Mouse (Mus musculus) skeletal muscle tissue, adult 2 months (tissue): ENCODE measurements around the gene Sod2.
"Not testable (repeated sequence)": the region's sequence is repeated elsewhere in the genome, so short reads cannot be mapped to it uniquely, and the experiment has no call there.

Experiments
- DNase-seq: peaks from one replicate; pipeline ENCODE4 v3.0.0-alpha.2; 2012; ENCODE audit warnings: low read depth, low spot score

The Sod2 gene

DNA sequence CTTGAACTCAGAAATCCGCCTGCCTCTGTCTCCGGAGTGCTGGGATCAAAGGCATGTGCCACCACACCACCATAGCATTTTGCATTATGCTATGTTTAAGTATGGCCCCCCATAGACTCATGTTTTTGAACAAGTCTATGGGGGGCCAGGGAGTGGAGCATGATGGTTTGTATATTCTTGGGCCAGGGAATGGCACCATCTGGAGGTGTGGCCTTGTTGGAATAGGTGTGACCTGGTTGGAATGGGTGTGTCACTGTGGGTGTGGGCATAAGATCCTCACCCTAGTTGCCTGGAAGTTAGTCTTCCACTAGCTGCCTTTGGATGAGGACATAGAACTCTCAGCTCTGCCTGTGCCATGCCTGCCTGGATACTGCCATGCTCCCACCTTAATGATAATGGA, at the start of gene Sod2:
Gene Sod2, plus strand, starts transcription at position 301 of the 400 bp plus-strand sequence.
- DNase-seq, result not testable (repeated sequence)

DNA sequence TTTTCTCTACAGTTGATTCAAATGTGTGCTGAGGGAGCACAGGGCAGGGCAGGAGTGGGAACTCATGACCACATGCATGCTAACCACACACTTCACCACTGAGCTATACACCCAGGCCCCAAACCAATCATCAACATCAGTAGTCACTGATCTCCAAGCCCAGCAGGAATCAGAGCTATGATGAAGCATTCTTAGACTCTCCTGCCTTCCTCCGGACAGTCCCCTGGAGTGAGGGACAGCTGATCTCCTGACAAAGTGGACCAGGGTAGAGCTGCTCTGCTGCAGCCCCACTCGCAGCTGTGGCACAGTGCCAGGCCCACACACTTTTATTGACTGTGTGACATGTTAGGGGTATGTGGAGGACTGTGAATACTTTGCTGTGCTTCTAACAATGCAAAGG, 47.3 kb upstream of the Sod2 start:
- not testable (repeated sequence) for DNase-seq

DNA sequence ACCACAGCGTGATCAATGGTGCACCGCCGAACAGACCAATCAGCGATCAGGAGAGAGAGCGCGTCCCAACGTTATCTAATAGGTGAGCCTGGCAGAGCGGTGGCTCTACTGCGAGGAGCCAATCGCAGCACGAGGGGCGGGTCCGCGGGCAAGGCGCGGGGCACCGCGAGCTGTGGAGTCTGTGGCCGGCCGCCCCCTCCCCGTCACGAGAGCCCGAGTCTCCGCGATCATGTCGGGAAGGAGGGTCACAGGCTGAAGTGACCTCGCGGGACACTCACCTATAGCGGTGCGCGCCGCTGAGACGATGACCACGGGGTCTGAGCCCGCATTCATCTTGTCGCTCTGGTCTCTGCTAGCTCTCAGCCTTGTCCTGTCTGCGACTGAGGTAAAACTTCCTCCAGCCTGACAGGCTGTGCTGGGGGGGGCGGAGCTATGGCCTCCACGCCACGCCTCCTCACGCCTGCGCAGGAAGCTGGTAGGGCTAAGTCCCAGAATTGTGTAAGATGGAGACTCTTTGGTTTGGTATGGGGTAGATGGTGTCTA, 46.2 kb upstream of the Sod2 start, which contains the start of gene Acat2:
Gene Acat2, minus strand, starts transcription at position 417 of the 543 bp plus-strand sequence.
- DNase-seq, result peak; percentile 89

DNA sequence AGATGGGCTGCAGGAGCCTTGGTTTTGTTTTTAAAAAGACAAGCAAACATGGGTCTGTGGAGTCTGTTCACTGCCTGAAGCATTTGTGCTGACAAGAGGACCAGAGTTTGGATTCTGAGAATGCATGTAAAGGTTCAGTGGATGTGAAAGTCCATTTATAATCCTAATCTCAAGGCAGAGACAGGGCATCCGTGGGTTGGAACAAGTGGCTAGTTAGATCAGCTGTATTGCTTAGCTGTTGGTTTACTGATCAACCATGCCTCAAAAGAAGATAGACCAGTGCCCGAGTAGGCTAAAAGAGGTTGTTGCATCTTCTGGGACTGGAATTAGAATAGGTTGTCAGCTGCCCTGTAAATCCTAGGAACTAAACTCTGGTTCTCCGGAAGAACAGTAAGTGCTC, 43.2 kb upstream of the Sod2 start:
- DNase-seq, result no peak

DNA sequence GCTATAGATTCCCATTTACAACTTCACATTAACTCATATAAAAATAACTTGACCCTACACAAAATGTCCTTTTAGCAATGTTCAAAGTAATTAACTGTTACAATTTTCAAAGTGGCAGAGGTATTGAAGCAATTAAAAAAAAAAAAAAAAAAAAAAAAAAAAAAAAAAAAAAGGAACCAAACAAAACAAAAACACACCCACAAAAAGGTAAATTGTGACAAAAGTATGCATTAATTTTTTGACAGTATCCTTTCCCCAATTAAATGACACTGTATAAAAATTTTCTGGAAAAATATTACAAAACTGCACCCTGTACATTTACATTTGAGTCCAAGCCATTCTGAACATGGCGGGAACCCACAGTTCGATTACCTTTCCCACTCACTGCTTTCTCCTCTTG, 39.5 kb upstream of the Sod2 start:
- no peak for DNase-seq

DNA sequence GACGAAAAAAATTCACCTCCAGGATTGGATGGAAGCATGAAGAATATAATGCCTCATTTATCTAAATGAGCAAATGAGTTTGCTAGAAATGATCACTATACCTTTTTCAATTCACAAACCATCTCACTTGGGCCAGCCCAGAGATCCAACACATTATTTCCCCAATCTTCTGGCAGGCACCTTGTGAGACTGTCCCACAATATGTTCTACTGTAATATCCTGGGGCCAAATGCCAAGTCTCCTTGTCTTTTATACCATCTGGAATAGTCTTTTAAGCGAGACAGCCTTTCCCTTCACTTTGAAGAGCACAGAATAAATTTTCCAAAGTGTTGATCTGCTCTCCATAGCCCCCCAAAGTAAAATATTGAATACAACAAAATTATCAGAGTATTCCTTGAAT, 32.8 kb upstream of the Sod2 start:
- DNase-seq, result no peak

DNA sequence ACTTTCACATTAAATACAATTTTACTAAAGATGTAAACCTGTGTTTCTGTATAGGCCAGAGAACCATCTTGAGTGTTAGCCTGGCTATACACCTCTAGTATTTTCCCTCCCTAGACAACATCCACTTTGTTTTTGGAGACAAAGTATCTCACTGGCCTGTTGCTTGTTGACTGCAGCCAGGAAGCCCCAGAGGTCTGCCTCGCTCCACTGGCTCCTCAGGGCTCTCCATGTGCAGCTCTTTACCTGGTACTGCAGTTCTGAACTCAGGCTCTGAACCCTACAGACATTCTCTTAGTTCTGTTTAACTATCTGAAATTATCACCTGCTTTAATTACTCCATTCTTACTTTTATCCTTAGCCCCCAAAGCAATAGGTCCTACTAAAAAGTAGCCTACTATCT, 28.1 kb upstream of the Sod2 start:
- DNase-seq, result no peak

DNA sequence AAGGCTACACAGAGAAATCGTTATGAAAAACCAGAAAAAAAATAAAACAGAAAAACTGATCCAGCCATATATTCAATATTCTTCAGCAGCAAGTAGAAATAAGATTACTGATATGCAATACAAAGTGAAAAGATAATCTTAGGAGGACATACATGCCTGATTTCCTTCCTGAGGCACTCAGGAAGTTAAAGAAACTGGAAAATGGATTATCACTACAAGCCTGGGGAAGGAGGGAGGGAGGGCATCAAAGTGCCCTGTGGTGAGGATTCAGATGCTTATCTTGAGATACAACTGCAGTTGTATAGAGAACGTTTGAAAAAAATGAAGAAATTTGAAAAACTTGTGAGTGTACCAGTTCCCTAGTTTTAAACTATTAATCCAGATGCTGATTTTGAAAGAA, 22.7 kb upstream of the Sod2 start:
- DNase-seq, result no peak

DNA sequence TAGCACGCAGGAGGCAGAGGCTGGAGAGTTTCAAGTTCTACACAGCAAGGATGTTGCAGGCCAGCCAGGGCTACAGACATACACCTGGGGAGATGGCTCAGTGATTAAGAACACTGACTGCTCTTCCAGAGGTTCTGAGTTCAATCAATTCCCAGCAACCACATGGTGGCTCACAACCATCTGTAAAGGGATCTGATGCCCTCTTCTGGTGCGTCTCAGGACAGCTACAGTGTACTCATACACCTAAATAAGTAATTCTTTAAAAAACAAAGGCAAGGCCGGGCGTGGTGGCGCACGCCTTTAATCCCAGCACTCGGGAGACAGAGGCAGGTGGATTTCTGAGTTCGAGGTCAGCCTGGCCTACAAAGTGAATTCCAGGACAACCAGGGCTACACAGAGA, 18.6 kb upstream of the Sod2 start:
- DNase-seq, result not testable (repeated sequence)

DNA sequence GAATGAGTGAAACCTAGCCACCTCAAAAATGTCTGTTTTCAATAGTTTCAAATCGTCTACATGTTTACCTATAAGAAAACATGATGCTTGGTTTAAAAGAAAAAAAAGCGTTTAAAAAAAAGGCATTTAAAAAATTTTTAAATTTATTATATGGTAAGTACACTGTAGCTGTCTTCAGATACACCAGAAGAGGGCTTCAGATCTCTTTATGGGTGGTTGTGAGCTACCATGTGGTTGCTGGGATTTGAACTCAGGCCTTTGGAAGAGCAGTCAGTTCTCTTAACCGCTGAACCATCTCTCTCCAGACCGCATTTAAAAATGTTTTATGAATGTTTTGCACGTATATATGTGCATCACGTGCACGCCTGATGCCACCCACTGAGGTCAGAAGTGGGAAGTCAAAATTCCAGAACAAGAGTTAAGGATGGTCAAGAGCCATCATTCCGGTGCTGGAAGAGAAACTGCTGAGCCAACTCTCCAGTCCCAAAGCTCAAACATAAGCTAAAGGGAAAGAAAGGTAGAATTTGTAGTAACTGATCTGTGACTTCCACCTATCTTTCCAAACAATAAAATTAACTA, 16.0 kb upstream of the Sod2 start:
- DNase-seq, result no peak

DNA sequence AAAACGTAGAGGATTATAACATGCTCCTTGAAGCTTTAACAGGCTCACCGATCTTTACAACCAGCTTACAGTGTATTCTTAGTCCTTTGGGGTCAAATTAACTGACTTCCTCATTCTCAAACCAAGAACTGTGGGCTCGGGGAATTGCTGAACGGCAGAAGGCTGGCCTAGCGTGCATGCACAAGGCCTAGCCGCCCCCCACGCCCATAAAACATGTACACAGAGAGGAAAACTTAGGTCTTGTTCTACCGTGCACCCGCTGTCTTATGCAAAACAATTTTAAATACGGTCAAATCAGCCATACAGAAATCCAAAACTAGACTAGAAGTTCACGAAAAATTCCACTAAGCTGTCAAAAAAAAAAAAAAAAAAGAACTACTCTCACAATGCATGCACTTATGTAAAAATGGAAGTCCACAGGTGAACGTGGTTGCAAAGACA, 15.4 kb upstream of the Sod2 start:
- DNase-seq, result no peak

DNA sequence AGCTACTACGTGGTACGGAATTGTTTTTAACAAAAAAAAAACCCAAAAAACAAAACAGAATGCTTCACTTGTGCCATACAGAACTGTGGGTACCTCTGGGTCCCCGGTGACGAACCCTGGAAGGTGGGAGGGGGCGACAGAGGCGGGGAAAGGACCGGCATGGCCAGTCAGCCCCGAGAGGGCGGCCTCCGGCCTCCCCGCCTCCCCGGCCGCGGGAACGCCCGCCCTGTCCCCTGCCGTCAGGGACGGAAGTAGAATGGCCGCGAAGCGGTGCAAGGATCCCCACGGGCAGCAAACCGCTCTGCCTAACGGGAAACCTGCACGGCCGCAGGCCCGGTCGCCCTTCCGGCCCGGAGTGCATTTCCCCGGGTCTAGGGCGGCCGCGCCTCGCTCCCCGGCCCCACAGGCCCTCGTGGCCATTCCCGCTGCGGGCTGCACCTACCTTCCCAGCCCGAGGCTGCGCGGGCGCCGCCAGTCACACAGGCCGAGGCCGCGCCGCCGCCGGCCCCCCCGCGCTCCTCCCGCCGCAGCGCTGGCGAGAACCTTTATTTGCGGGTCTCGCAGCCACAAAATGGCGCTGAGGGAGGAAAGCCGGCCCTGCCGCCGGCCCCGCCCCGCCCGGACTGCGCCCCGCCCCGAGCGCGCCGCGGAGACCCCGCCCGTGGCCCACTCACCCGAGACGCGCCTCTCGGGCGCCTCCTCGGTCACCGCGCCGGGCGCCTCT, 14.8 kb upstream of the Sod2 start:
- DNase-seq, result peak; percentile 58

DNA sequence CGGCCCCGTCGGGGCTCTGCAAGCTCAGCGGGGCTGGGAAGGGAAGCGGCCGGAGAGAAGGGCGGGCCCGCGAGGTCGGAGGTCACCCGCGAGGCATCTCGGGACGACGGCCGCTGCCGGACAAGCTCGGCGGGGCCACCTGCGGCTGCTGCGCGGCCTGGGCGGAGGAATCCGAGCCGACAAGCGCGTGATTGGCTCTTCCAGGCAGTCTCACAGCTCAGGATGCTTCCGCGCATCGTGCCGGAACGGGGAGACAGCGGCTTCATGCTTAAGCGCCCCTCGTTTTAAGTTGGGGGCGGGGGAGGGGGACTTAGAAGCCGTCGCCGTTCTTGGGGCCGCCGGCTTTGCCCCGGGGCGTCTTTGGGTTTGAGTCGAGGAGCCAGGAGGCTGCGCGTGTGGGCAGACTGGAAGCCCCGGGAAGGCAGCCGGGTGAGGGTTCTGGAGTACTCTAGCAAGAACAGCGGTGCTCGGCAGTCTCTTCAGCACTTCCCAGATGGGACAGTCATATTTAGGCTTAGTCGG, 14.1 kb upstream of the Sod2 start:
- DNase-seq, result peak; percentile 96

DNA sequence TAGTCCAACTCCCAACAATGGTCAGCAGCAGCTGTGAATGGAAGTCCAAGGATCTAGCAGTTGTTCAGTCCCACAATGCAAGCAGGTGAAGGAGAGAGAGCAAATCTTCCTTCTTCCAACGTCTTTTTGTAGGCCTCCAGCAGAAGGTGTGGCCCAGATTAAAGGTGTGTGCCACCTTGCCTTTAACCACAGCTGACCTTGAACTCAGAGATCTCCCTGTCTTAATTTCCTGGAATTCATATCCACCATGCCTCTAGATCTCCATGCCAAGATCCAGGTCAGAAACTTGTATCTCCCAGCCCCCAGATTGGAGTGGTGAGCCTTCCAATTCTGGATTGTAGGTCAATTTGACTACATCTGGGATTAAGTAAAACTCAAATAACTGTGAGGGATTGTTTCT, 12.6 kb upstream of the Sod2 start, which contains the start of gene Wtap:
Gene Wtap, minus strand, starts transcription at position 101 of the 400 bp plus-strand sequence.
- no peak for DNase-seq

DNA sequence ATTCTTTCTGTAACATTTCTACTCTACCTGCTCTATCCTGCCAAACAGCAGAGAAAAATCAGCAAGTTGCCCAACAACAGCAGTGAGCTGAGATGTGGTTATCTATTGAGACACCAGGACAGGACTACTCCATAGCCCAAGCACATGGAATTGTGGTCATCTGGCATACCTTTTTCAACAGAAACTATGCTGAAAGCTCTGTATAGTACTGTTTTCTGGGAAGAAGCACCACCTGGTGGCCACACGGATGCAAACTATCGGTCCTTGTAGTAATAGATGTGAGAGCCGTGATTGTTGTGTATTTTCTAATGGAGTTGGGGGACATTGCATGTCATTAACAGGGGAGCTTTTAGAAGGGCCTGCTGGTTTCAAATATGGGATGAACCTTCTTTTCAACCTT, 10.3 kb upstream of the Sod2 start:
- DNase-seq, result no peak

DNA sequence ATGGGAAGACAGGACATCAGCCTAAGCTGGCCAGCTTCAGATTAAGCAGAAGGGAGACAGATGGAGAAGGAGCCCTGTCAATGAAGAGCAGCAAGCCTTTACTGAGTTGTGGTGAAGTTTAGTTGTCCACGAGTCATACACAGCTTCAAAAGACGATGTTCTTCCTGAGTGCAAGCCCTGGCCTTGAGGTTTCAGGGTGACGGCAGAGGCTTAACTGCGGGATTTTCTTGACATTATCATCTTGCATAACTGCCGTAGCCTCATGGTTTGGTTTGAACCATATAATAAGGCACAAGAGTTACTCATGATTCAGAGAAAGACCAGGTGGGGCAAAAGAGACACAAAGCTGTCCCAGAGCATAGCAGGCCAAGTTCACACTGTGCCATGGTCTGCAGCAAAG, 8.8 kb upstream of the Sod2 start:
- DNase-seq, result no peak

DNA sequence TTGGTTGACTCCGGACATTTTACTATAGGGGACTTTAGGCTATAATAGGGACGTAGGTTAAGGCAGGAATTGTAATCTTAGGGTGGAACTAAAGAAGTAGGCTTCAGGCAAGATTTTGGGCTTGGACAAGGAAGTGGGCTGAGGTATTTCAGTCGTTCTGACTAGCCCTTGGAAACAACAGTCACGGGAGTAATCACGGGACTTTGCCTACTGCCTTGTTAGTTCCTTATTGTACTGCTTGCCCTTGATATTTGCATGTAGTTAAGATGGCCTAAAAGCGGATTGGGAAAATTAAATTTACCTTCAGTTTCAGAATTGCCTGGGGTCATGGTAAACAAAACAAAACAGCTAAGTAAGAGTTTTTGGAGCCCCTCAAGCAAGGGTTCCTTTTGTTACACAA, 7.6 kb upstream of the Sod2 start:
- no peak for DNase-seq

DNA sequence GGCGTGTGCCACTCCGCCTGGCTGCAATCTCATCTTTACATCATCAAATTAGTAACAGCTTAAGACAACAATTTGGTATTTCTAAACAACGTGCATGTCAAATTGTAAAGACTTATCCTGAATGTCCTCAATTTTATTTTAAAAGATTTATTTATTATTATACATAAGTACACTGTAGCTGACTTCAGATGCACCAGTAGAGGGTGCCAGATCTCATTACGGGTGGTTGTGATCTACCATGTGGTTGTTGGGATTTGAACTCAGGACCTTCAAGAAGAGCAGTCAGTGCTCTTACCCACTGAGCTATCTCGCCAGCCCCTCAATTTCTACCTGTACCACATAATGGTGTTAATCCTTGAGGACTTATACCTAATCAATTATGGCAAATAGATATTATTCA, 4.4 kb upstream of the Sod2 start:
- DNase-seq, result not testable (repeated sequence)

DNA sequence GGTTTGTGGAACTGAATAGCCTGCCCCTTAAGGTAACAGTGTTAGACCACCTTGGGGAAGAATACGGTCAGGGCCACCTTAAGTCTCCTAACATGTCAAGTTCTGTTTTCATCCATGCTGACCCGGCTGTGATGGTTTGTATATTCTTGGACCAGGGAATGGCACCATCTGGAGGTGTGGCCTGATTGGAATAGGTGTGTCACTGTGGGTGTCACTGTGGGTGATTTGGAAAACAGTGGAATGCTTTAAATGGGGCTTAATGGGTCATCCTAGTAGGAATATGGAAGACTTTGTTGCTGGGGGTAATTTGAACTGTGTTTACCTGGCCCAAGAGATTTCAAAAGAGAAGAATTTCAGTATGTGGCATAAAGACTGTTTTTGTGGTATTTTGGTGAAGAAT, 2.2 kb upstream of the Sod2 start:
- not testable (repeated sequence) for DNase-seq

DNA sequence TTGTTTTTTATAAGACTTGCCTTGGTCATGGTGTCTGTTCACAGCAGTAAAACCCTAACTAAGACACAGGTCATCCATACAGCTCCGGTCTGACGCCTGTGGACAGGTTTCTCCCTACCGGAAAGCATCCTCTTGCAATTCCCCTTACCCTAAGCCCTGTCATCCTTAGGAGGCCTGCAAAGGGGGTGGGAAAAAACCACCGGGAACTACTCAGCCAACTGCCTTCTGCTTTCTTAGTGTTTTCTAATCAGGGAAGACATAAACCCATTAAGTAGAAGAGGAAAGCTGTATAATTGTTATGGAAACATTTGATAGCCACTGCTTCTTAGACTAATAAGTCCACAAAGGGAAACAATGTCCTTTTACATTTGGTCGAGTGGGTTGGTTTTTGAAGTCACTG, 338 bp downstream of the Sod2 start:
- DNase-seq, result no peak

DNA sequence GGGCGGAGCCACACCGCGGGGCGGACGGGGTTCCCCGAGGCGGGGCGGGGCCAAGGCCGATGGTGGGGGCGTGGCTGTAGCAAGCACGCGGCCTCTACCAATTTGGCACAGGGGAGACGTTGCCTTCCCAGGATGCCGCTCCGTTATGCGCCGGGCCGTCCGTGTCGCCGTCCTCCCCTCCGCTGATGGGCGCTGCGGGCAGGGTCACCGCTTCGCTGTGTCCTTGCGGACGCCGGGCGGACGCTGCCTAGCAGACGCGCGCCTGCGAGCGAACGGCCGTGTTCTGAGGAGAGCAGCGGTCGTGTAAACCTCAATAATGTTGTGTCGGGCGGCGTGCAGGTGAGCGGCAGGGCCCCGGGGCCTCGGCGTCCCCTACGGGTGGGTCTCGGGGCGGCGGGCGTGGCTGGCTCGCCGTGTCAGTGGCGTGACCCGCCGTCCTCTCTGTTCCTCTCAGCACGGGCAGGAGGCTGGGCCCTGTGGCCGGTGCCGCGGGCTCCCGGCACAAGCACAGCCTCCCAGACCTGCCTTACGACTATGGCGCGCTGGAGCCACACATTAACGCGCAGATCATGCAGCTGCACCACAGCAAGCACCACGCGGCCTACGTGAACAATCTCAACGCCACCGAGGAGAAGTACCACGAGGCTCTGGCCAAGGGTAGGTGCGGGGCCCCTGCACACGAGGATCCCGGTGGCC, 1.2 kb downstream of the Sod2 start:
- peak; percentile 96 for DNase-seq

DNA sequence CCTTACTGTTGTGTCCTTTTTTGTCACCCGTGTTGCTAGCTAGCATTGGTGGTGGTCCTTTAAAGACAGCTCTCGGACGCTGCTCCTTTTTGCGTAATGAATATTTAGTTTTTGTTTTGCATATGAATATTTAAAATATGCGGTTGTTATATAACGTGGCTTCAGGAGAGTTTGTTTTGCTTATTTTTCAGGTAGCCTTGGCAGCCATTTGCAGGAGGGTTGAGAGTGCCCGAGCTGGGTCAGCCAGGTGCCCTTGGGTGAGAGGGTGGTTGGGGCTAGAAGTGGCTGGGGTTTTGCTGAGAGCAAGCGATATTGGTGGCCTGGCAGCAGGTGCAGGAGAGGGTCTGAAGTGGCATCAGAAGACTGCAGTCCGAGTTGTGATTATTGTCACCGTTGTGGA, 1.9 kb downstream of the Sod2 start:
- no peak for DNase-seq
